In genomic region chr1:172340729-172341321, GRCm38 (mm10) we compare ENCODE assay signal across 8 mouse cellular contexts. TPM values are rescaled to one million over a fixed set of nuclear protein-coding genes. Genes with fewer than 3 reads are reported as not detected.
A peak's percentile ranks its signal among the peaks of the same experiment; 100 is the strongest.
DNase-seq lines count a peak whose midpoint lies in the region; ATAC-seq and TF ChIP-seq lines count a peak whose summit lies in the region.

Gene Kcnj10, plus strand, starts transcription at chr1:172341210.

- no peaks in the 10 kb centered on the region for H3K36me3 ChIP-seq in E14TG2a.4 (ENCODE audit: insufficient read depth, low read length)
- H3K36me3 ChIP-seq in forebrain, embryonic 10.5 days (replicated peaks) = no peaks in the 10 kb centered on the region
- no peaks in the 10 kb centered on the region for H3K36me3 ChIP-seq in heart, embryonic 15.5 days
- H3K36me3 ChIP-seq in liver, embryonic 13.5 days = no peaks in the 10 kb centered on the region
- no peaks in the 10 kb centered on the region for H3K36me3 ChIP-seq in stomach, postnatal 0 days (ENCODE audit: control insufficient read depth, insufficient read depth, low read length)

- peak within 1 kb of the TSS; percentile 78 for H3K27ac ChIP-seq in forebrain, embryonic 10.5 days
- H3K27ac ChIP-seq in heart, embryonic 15.5 days = no peak within 1 kb of the TSS
- no peak within 1 kb of the TSS for H3K27ac ChIP-seq in liver, embryonic 13.5 days
- H3K27ac ChIP-seq in stomach, postnatal 0 days (replicated peaks) = no peak within 1 kb of the TSS

- TF ChIP-seq EP300 in stomach, postnatal 0 days (optimal IDR thresholded peaks at IDR 0.05) = no peak

- peak; percentile 79 for ATAC-seq in heart, embryonic 15.5 days (replicated peaks; ENCODE audit: insufficient number of reproducible peaks, insufficient read depth, low FRiP score, low read depth)
- ATAC-seq in liver, embryonic 13.5 days (ENCODE audit: low read depth) = peak; percentile 82
- peak; percentile 76; the same call in 1 of the 2 replicates for ATAC-seq in stomach, postnatal 0 days (ENCODE audit: low FRiP score, low TSS enrichment)

- peak within 1 kb of the TSS; percentile 65 for H3K4me2 ChIP-seq in heart, embryonic 15.5 days
- H3K4me2 ChIP-seq in liver, embryonic 13.5 days = peak within 1 kb of the TSS; percentile 69
- peak within 1 kb of the TSS; percentile 56 for H3K4me2 ChIP-seq in stomach, postnatal 0 days (replicated peaks; ENCODE audit: low read depth)

- H3K9ac ChIP-seq in heart, embryonic 15.5 days = no peak within 1 kb of the TSS
- H3K9ac ChIP-seq in liver, embryonic 13.5 days = 0 out of 2 replicates have a peak within 1 kb of the TSS, but pooled peaks have one; percentile 22
- H3K9ac ChIP-seq in stomach, postnatal 0 days (ENCODE audit: low read length) = 0 out of 2 replicates have a peak within 1 kb of the TSS, but pooled peaks have one; percentile 14

- WGBS in forebrain, embryonic 10.5 days = 3% methylated on average over 38 of the region's 38 CpGs
- WGBS in heart, embryonic 15.5 days = 2% methylated on average over 38 of the region's 38 CpGs
- WGBS in liver, embryonic 13.5 days (ENCODE audit: insufficient replicate concordance) = 2% methylated on average over 38 of the region's 38 CpGs
- WGBS in stomach, postnatal 0 days = 2% methylated on average over 35 of the region's 38 CpGs

- H3K9me3 ChIP-seq in E14TG2a.4 (ENCODE audit: low read length) = peaks cover 3% of the 10 kb centered on the region; the same call in 1 of the 2 replicates
- no peaks in the 10 kb centered on the region for H3K9me3 ChIP-seq in forebrain, embryonic 10.5 days
- H3K9me3 ChIP-seq in heart, embryonic 15.5 days (replicated peaks) = no peaks in the 10 kb centered on the region
- no peaks in the 10 kb centered on the region for H3K9me3 ChIP-seq in liver, embryonic 13.5 days (replicated peaks)
- H3K9me3 ChIP-seq in stomach, postnatal 0 days (ENCODE audit: control insufficient read depth, low read length) = no peaks in the 10 kb centered on the region

- TF ChIP-seq CTCF in E14TG2a.4 (conservative IDR thresholded peaks at IDR 0.05; ENCODE audit: low read length) = no peak
- TF ChIP-seq CTCF in stomach, postnatal 0 days (IDR thresholded peaks at IDR 0.05; ENCODE audit: low read depth) = no peak

- peak within 1 kb of the TSS; percentile 77 for H3K4me3 ChIP-seq in E14TG2a.4 (replicated peaks; ENCODE audit: low read length)
- H3K4me3 ChIP-seq in forebrain, embryonic 10.5 days = peak within 1 kb of the TSS; percentile 63
- peak within 1 kb of the TSS; percentile 43 for H3K4me3 ChIP-seq in heart, embryonic 15.5 days
- H3K4me3 ChIP-seq in liver, embryonic 13.5 days (replicated peaks) = peak within 1 kb of the TSS; percentile 48
- H3K4me3 ChIP-seq in stomach, postnatal 0 days (ENCODE audit: low read depth, low read length) = peak within 1 kb of the TSS; percentile 37

- peaks cover 81% of the 10 kb centered on the region for H3K27me3 ChIP-seq in E14TG2a.4 (ENCODE audit: insufficient read depth, low read length)
- H3K27me3 ChIP-seq in forebrain, embryonic 10.5 days (ENCODE audit: poor library complexity, severe bottlenecking) = peaks cover 60% of the 10 kb centered on the region
- peaks cover 66% of the 10 kb centered on the region for H3K27me3 ChIP-seq in heart, embryonic 15.5 days
- H3K27me3 ChIP-seq in liver, embryonic 13.5 days = peaks cover 76% of the 10 kb centered on the region
- H3K27me3 ChIP-seq in stomach, postnatal 0 days (ENCODE audit: control insufficient read depth, insufficient read depth, low read length) = no peaks in the 10 kb centered on the region; the same call in 1 of the 2 replicates

- peaks cover 20% of the 10 kb centered on the region for H3K4me1 ChIP-seq in E14TG2a.4 (replicated peaks; ENCODE audit: low read depth, low read length)
- peaks cover 48% of the 10 kb centered on the region for H3K4me1 ChIP-seq in forebrain, embryonic 10.5 days
- peaks cover 12% of the 10 kb centered on the region for H3K4me1 ChIP-seq in heart, embryonic 15.5 days (replicated peaks)
- H3K4me1 ChIP-seq in liver, embryonic 13.5 days (replicated peaks) = peaks cover 12% of the 10 kb centered on the region
- H3K4me1 ChIP-seq in stomach, postnatal 0 days (replicated peaks; ENCODE audit: control insufficient read depth, insufficient read depth) = no peaks in the 10 kb centered on the region

- peak; percentile 68 for DNase-seq in brain, embryonic 18.5 days (ENCODE audit: low read depth, low spot score)
- DNase-seq in forebrain, embryonic 10.5 days (ENCODE audit: extremely low spot score, low spot score) = peak; percentile 86
- peak; percentile 89 for DNase-seq in kidney, postnatal 10 days
- DNase-seq in liver, embryonic 13.5 days = peak; percentile 52
- peak; percentile 26 to 53 for DNase-seq in natural killer cell, adult 2 months (ENCODE audit: low spot score in 2 of 2)
- peak; percentile 71 for DNase-seq in stomach, postnatal 0 days (ENCODE audit: low spot score)

RNA-seq across cellular contexts. Expression of gene Kcnj10, which starts in this region (rescaled TPM):
- polyA plus RNA-seq in forebrain, embryonic 10.5 days (2016; fragmentation: Nextera tagmentation; extraction: Ambion mirVana) = 0.46 and 0.47 TPM in 2 replicates
- 0.03 and 0.06 TPM in 2 replicates for polyA plus RNA-seq in heart, embryonic 15.5 days (2015; fragmentation: Nextera tagmentation; extraction: Ambion mirVana)
- 0.03 and 0.07 TPM in 2 replicates for polyA plus RNA-seq in liver, embryonic 13.5 days (2015; fragmentation: Nextera tagmentation; extraction: Ambion mirVana)
- polyA plus RNA-seq in stomach, postnatal 0 days (2015; fragmentation: Nextera tagmentation; extraction: Ambion mirVana) = 0.17 and 0.25 TPM in 2 replicates

Comparison
In these comparisons a context has a peak if more than half of its experiments do, and no peak if none do; other contexts are left out.
1. Peak in DNase-seq, H3K4me3 ChIP-seq and H3K27ac ChIP-seq in forebrain, embryonic 10.5 days; RNA of the gene not detected or under 1 TPM.
2. Peak in ATAC-seq, H3K4me3 ChIP-seq and H3K4me2 ChIP-seq in heart, embryonic 15.5 days; RNA of the gene not detected or under 1 TPM.
3. Peak in DNase-seq, ATAC-seq, H3K4me3 ChIP-seq, H3K9ac ChIP-seq and H3K4me2 ChIP-seq in liver, embryonic 13.5 days; RNA of the gene not detected or under 1 TPM.
4. Peak in DNase-seq, ATAC-seq, H3K4me3 ChIP-seq, H3K9ac ChIP-seq and H3K4me2 ChIP-seq in stomach, postnatal 0 days; RNA of the gene not detected or under 1 TPM.